Mouse (Mus musculus): ENCODE measurements at regions not wholly inside any gene's neighbourhood (a gene's known extent, or its start where the extent isn't known, plus 50 kb on each side); places are given as distances from the start of the nearest gene placed in this dataset.

DNA sequence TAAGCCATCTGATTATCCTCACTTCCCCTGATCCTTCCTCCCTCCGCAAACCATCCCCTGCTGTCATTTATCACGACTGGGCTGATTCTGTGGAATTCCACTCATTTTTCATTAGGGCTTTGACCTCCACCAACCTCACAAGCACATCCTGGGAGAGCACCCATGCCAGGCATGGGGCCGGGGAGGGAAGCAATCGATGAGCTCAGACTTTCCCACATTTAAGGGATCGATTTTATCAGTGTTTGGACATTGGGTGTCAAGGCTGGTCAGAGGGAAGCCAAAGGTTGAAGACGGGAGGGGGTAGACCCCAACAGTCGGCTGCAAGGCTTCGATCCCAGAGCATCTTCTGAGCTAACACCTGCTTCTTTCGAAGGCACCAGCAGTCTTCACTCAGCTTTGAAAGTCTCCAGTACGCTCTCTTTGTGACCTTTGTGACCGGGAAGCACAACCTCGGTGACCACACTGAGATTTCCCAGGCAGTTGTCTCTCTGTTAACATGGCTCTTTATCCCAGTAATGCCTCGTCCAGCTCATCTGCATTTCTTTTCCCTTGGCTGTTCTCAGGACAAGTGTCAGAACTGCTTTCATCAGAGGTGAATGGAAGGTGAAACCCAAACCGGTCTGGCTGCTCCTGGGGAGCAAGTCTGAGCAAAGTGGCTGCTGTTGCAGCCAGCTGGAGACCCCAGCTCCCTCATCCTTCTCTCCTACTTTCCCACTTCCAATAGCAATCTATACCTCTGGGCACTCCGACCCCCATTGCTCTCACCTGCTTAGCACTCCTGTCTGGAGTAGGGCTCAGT, 53.7 kb upstream of the Sox9 start:
- TF ChIP-seq POLR2A (IDR thresholded peaks at IDR 0.05; ENCODE audit: insufficient read depth, low read depth, low read length) (no peak), CTCF (IDR thresholded peaks at IDR 0.05; ENCODE audit: insufficient read depth, low read depth, low read length) (no peak)
- H3K27ac ChIP-seq (ENCODE audit: insufficient read depth, low read depth, low read length) = no peak overlapping the region
- WGBS = 70% methylated on average over 15 of the region's 15 CpGs
- no peak overlapping the region for H3K4me3 ChIP-seq (ENCODE audit: insufficient read depth, low read depth, low read length)
- H3K4me1 ChIP-seq (ENCODE audit: control insufficient read depth, insufficient read depth, low read length) = no peaks in the 10 kb centered on the region
